Mouse (Mus musculus): ENCODE measurements at regions not wholly inside any gene's neighbourhood (a gene's known extent, or its start where the extent isn't known, plus 50 kb on each side); places are given as distances from the start of the nearest gene placed in this dataset.
"Not testable (repeated sequence)": the region's sequence is repeated elsewhere in the genome, so short reads cannot be mapped to it uniquely, and the experiment has no call there.

DNA sequence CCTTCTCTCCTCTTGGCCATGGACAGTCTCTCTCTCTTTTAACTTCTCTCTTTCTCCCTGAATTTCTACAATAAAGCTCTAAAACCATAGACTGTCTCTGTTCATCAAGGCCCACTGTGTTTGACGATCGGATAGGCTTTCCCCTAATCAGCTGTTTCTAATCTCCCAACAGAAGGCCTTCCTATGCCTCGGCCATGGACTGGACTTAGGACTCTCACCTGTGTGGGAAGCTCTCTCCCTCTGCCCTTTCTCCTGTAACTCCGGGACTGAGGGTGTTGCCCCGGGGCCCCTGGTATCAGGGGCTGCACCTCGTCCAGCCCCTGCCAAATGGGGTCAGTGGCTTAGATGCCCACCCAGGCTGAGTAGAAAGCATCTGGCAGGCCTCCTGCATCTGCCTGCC lies 713.0 kb downstream of the Rapgef2 start:
- DNase-seq (ENCODE audit: low spot score): no peak

DNA sequence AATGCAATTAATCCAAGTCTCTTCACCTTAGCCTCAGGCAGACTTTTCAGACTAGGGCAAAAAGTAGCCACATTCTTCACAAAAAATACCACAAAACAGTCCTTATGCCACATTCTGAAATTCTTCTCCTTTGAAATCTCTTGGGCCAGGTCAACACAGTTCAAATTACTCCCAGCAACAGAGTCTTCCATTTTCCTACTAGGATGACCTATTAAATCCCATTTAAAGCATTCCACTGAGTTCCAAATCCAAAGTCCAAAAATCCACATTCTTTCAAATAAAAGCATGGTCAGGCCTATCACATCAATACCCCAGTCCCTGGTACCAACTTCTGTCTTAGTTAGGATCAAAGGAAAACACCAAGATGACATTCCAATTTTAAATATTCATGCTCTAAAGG lies 721.4 kb downstream of the Rapgef2 start:
- not testable (repeated sequence) for DNase-seq (ENCODE audit: low spot score)

Measured in yolk sac, embryonic 10.5 days (tissue).